Mouse (Mus musculus) MEL (cell line): ENCODE results near the gene Teddm1a. TPM values are rescaled to one million over a fixed set of nuclear protein-coding genes. Genes with fewer than 3 reads are reported as not detected.

Source experiments
- DNase-seq: peaks from one replicate; pipeline ENCODE4 v3.0.0; 2011; ENCODE audit warnings: low read depth, low spot score
- H3K27ac ChIP-seq: 2 replicates; pipeline ENCODE4 v1.5.1; 2012; ENCODE audit warnings: low read depth, mild to moderate bottlenecking, control low read depth, low read length, moderate library complexity; ENCODE audit not compliant: control insufficient read depth
- H3K27me3 ChIP-seq, 2 experiments: fragments of 150-350 bp in 1 of 2; sonication (generic) in 1 of 2; 2 replicates each; pipeline ENCODE4 v1.6.1; 2012; ENCODE audit warnings: low read length in 2 of 2, mild to moderate bottlenecking in 2 of 2, improper control_type of control experiment in 1 of 2, moderate library complexity in 1 of 2; ENCODE audit not compliant: insufficient read depth in 2 of 2, control insufficient read depth in 1 of 2
- H3K36me3 ChIP-seq, 2 experiments: 2 replicates each; pipeline ENCODE4 v1.6.1; 2012 to 2014; ENCODE audit warnings: low read length in 2 of 2, improper control_type of control experiment in 1 of 2, inconsistent platforms in 1 of 2, mild to moderate bottlenecking in 1 of 2; ENCODE audit not compliant: insufficient read depth in 2 of 2, control insufficient read depth in 1 of 2
- H3K4me1 ChIP-seq, 2 experiments: fragments of 150-350 bp in 1 of 2; sonication (generic) in 1 of 2; 2 replicates each; pipeline ENCODE4 v1.6.1; 2012; ENCODE audit warnings: low read length in 2 of 2, improper control_type of control experiment in 1 of 2, mild to moderate bottlenecking in 1 of 2; ENCODE audit not compliant: insufficient read depth in 2 of 2, control insufficient read depth in 1 of 2
- H3K4me3 ChIP-seq, 2 experiments: fragments of 150-350 bp in 1 of 2; sonication (generic) in 1 of 2; 2 replicates each; pipeline ENCODE4 v1.5.1; 2012; ENCODE audit warnings: low read depth in 2 of 2, low read length in 2 of 2, mild to moderate bottlenecking in 2 of 2, moderate library complexity in 2 of 2, control low read depth in 1 of 2, improper control_type of control experiment in 1 of 2; ENCODE audit not compliant: control insufficient read depth in 1 of 2, insufficient read depth in 1 of 2
- H3K79me2 ChIP-seq: 2 replicates; pipeline ENCODE4 v1.6.1; 2012; ENCODE audit warnings: mild to moderate bottlenecking, low read length, moderate library complexity; ENCODE audit not compliant: control insufficient read depth, poor library complexity, insufficient read depth
- H3K9ac ChIP-seq: 2 replicates; pipeline ENCODE4 v1.6.1; 2012; ENCODE audit warnings: low read depth, mild to moderate bottlenecking, control low read depth, low read length, moderate library complexity; ENCODE audit not compliant: control insufficient read depth, poor library complexity, severe bottlenecking
- H3K9me3 ChIP-seq: fragments of 150-350 bp; sonication (generic); replicated peaks from 2 replicates; pipeline ENCODE4 v1.6.1; 2012; ENCODE audit warnings: mild to moderate bottlenecking, low read length, improper control_type of control experiment, moderate library complexity; ENCODE audit not compliant: insufficient read depth
- CHD1 ChIP-seq: IDR thresholded peaks from 2 replicates; pipeline ENCODE4 v1.6.1; 2012; ENCODE audit warnings: low read depth, mild to moderate bottlenecking, inconsistent platforms, low read length, improper control_type of control experiment
- E2F4 ChIP-seq: IDR thresholded peaks from 2 replicates; pipeline ENCODE4 v1.6.1; 2011; ENCODE audit warnings: low read depth, low read length, improper control_type of control experiment, borderline replicate concordance
- ETS1 ChIP-seq: IDR thresholded peaks from 2 replicates; pipeline ENCODE4 v1.6.1; 2012; ENCODE audit warnings: low read depth, mild to moderate bottlenecking, inconsistent platforms, low read length, improper control_type of control experiment, moderate library complexity
- GATA1 ChIP-seq: IDR thresholded peaks from 2 replicates; pipeline ENCODE4 v1.6.1; 2011; ENCODE audit warnings: low read depth, low read length, improper control_type of control experiment
- JUND ChIP-seq: IDR thresholded peaks from 2 replicates; pipeline ENCODE4 v1.6.1; 2011; ENCODE audit warnings: low read depth, mild to moderate bottlenecking, improper control_type of control experiment, low read length
- MAFK ChIP-seq: IDR thresholded peaks from 2 replicates; pipeline ENCODE4 v1.6.1; 2011; ENCODE audit warnings: low read depth, mild to moderate bottlenecking, low read length, improper control_type of control experiment, borderline replicate concordance
- MEF2A ChIP-seq: IDR thresholded peaks from 2 replicates; pipeline ENCODE4 v1.6.1; 2014; ENCODE audit warnings: low read depth, mild to moderate bottlenecking, inconsistent platforms, low read length, improper control_type of control experiment; ENCODE audit not compliant: poor library complexity, insufficient replicate concordance, severe bottlenecking; ENCODE audit errors: extremely low read depth
- MXI1 ChIP-seq: IDR thresholded peaks from 2 replicates; pipeline ENCODE4 v1.6.1; 2011; ENCODE audit warnings: mild to moderate bottlenecking, low read depth, low read length, improper control_type of control experiment
- NELFE ChIP-seq: IDR thresholded peaks from 2 replicates; pipeline ENCODE4 v1.6.1; 2011; ENCODE audit warnings: low read depth, low read length, improper control_type of control experiment
- RAD21 ChIP-seq: IDR thresholded peaks from 2 replicates; pipeline ENCODE4 v1.6.1; 2011; ENCODE audit warnings: mild to moderate bottlenecking, low read depth, low read length, improper control_type of control experiment
- RCOR1 ChIP-seq: IDR thresholded peaks from 2 replicates; pipeline ENCODE4 v1.6.1; 2012; ENCODE audit warnings: low read depth, mild to moderate bottlenecking, inconsistent platforms, low read length, improper control_type of control experiment
- SIN3A ChIP-seq: IDR thresholded peaks from 2 replicates; pipeline ENCODE4 v1.6.1; 2012; ENCODE audit warnings: low read length, improper control_type of control experiment, inconsistent platforms
- TAL1 ChIP-seq: IDR thresholded peaks from 2 replicates; pipeline ENCODE4 v1.6.1; 2012; ENCODE audit warnings: mild to moderate bottlenecking, inconsistent platforms, low read length, moderate library complexity, mixed read lengths
- TBP ChIP-seq: IDR thresholded peaks from 2 replicates; pipeline ENCODE4 v1.8.0; 2011; ENCODE audit warnings: low read depth, low read length, improper control_type of control experiment
- ZC3H11A ChIP-seq: IDR thresholded peaks from 2 replicates; pipeline ENCODE4 v1.6.1; 2012; ENCODE audit warnings: low read depth, mild to moderate bottlenecking, inconsistent platforms, low read length, improper control_type of control experiment
- polyA plus RNA-seq, 2 experiments: library from polyadenylated mRNA; stranded (reverse) in 1 of 2; unstranded in 1 of 2; fragments of >175 nt in 1 of 2; fragments of >200 nt in 1 of 2; gene quantifications; 2 replicates each; pipeline versions ENCODE4 v1.2.1 to v1.2.4; 2012; ENCODE audit warnings: low replicate concordance in 2 of 2, low read depth in 1 of 2; ENCODE audit not compliant: insufficient read length in 2 of 2, insufficient read depth in 1 of 2, missing spikeins in 1 of 2
- total RNA-seq: library from RNA; depleted of rRNA; stranded (reverse); fragments of 300-350 nt; gene quantifications from 2 replicates; pipeline ENCODE4 v1.2.3, GENCODE M21; 2012; rRNA removed

The Teddm1a gene
- total RNA-seq, result not detected in 2 replicates
- not detected for polyA plus RNA-seq

DNA sequence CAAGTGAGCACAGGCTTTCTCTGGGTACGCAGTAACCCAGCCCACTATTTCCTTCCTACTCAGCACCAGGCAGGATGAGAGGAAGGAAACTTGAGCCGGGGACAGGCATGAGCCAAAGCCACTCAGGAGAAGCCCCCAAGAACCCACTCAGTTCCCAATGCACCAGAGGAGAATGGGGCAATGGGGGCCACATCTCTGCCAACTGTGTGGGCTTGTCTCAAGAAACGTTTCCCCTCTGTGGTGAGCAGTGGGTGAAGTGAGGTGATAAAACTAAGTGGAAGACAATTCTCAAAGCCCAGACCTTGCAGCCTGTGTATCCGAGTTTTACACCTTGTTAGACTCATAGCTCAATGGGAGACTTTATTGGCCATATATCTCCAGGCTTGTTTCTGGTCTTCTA lies at the start of gene Teddm1a:
Teddm1a (plus strand) TSS at position 301 of the 400 bp plus-strand sequence.
- Histone ChIP-seq H3K79me2 (no peaks in the 10 kb centered on the region), H3K9me3 (no peaks in the 10 kb centered on the region), H3K36me3 (no peaks in the 10 kb centered on the region), H3K27ac (no peak within 1 kb of the TSS), H3K4me3 (no peak within 1 kb of the TSS), H3K9ac (no peak within 1 kb of the TSS), H3K27me3 (peaks cover 0 to 1% of the 10 kb centered on the region in 2 experiments; a peak in 2 of 4 replicates), H3K4me1 (no peaks in the 10 kb centered on the region)
- TF ChIP-seq NELFE (no peak), CHD1 (no peak), ETS1 (no peak), TBP (no peak)
- no peak for DNase-seq

DNA sequence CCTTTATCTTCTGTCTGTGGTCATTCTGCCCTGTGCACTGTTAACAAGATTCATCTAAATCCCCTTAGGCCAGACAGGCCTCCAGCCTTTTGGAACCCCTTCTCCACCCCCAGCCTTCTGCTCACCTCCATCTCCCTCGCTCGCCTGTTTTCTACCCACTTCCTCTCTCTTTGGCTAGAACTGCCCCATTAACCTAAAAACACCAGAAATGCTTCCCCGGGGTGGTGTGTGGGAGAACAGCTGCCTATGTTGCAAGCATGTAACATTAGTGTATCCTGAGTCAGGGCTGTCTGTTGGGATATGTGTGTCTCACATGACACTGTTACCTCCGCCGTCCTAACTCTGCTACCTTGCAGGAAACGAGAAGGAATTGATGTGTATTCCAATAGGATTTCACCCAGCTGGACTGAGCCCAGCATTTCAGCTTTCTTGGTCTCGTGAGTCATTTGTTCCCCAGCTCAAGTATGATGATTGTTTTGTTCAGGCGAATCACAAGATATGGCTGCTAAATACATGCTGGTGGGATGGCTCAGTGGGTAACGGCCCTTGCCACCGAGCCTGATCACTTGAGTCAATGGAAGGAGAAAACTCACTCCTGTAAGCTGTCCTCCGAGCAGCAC lies 49.3 kb upstream of the Teddm1a start:
- no peaks in the 10 kb centered on the region for H3K79me2 ChIP-seq
- TF ChIP-seq E2F4, result no peak
- no peak for TF ChIP-seq TAL1
- TF ChIP-seq JUND, result no peak
- TF ChIP-seq MEF2A, result no peak
- TF ChIP-seq, all 39 proteins: peak for 0
- no peak overlapping the region for H3K4me3 ChIP-seq
- no peaks in the 10 kb centered on the region for H3K9me3 ChIP-seq
- no peak overlapping the region for H3K9ac ChIP-seq
- H3K27ac ChIP-seq, result no peak overlapping the region
- no peaks in the 10 kb centered on the region for H3K36me3 ChIP-seq
- no peaks in the 10 kb centered on the region for H3K4me1 ChIP-seq
- DNase-seq, result no peak
- H3K27me3 ChIP-seq, result no peaks in the 10 kb centered on the region

- Histone ChIP-seq H3K27me3 (no peaks in the 10 kb centered on the region), H3K9me3 (no peaks in the 10 kb centered on the region), H3K36me3 (no peaks in the 10 kb centered on the region), H3K9ac (no peak within 1 kb of the TSS), H3K27ac (no peak within 1 kb of the TSS), H3K79me2 (no peaks in the 10 kb centered on the region), H3K4me3 (no peak within 1 kb of the TSS), H3K4me1 (no peaks in the 10 kb centered on the region)
- no peak for DNase-seq
- no peak for TF ChIP-seq TBP
- no peak for TF ChIP-seq SIN3A
- no peak for TF ChIP-seq RCOR1
- TF ChIP-seq MEF2A, result no peak
- no peak for TF ChIP-seq ZC3H11A
- TF ChIP-seq MXI1, result no peak
- TF ChIP-seq GATA1, result no peak
- no peak for TF ChIP-seq MAFK
- TF ChIP-seq RAD21, result no peak
These were observed 47.5 kb upstream of the Teddm1a start, which contains the start of gene Rgsl1 for GRCm38 (mm10) chr1:153844042-153844441. Gene Rgsl1 (minus strand): TSS chr1:153844142.
